Mouse (Mus musculus) olfactory bulb, adult 2 months (tissue): ENCODE results near the gene Zfp809.

Experiments used
- CTCF ChIP-seq: fragments of 200-500 bp; IDR thresholded peaks from 2 replicates; pipeline ENCODE4 v1.5.1; 2012; ENCODE audit warnings: low read depth, mild to moderate bottlenecking, low read length, moderate library complexity; ENCODE audit not compliant: insufficient read depth
- POLR2A ChIP-seq: fragments of 200-500 bp; IDR thresholded peaks from 2 replicates; pipeline ENCODE4 v1.6.1; 2012; ENCODE audit warnings: mild to moderate bottlenecking, low read depth, low read length, moderate library complexity; ENCODE audit not compliant: insufficient read depth

- TF ChIP-seq POLR2A (no peak), CTCF (no peak)
These were observed 33.9 kb downstream of the Zfp809 start, which contains the start of gene Zfp599 for GRCm38 (mm10) chr9:22259184-22260091.
